ENCODE assay signal across 16 mouse cellular contexts in genomic region chr6:135932924-135933323, GRCm38 (mm10).
"Had no signal": no experiment of that assay in that cellular context is flagged by ENCODE, and none has a peak within 500 bp of the region (broad histone marks: within the 10 kb centered on the region; RNA-seq: fewer than 3 reads in every experiment).

No protein-coding gene starts in this region.

- H3K27ac ChIP-seq: lung, embryonic 15.5 days; macrophage; midbrain, embryonic 13.5 days; midbrain, embryonic 15.5 days; neural tube, embryonic 12.5 days; stomach, embryonic 15.5 days; stomach, postnatal 0 days had no signal

- DNase-seq: liver, postnatal 0 days; lung, adult 2 months; lung, postnatal 14 days; lung, postnatal 36 days; right cerebral cortex, postnatal 14 days; thymus, adult 18-20 months; thymus, postnatal 14 days; thymus, postnatal 36 days had no signal

- H3K4me3 ChIP-seq: lung, embryonic 15.5 days; megakaryocyte, embryonic 14.5 days; midbrain, embryonic 13.5 days; midbrain, embryonic 15.5 days; neural tube, embryonic 12.5 days; stomach, embryonic 15.5 days had no signal
